Mouse (Mus musculus): Measurements from ENCODE around the gene Pkm. TPM values are rescaled to one million over a fixed set of nuclear protein-coding genes. Genes with fewer than 3 reads are reported as not detected.

Pkm gene
- polyA plus RNA-seq (2015; fragmentation: Nextera tagmentation; extraction: Ambion mirVana): 740 and 780 TPM in 2 replicates

GRCm38 (mm10) chr9:59655958-59656634, at the start of gene Pkm:
TSS of gene Pkm (plus strand) at chr9:59656368.

GRCm38 (mm10) chr9:59616622-59617306, 39.4 kb upstream of the Pkm start, which contains the start of gene Parp6:
TSS of gene Parp6 (plus strand) at chr9:59617284.

GRCm38 (mm10) chr9:59679678-59680533, 23.7 kb downstream of the Pkm start, which contains the start of gene Gramd2:
TSS of gene Gramd2 (plus strand) at chr9:59680144.

Other genes with a start within 250 kb of the Pkm start
- gene Arih1, start 169.8 kb upstream of the Pkm start, polyA plus RNA-seq (2015; fragmentation: Nextera tagmentation; extraction: Ambion mirVana): 9.1 and 10.3 TPM in 2 replicates
- gene Hexa, start 116.8 kb upstream of the Pkm start, polyA plus RNA-seq (2015; fragmentation: Nextera tagmentation; extraction: Ambion mirVana): 53.6 and 55.9 TPM in 2 replicates
- 2.0 and 2.5 TPM in 2 replicates for gene Tmem202, start 116.5 kb upstream of the Pkm start, polyA plus RNA-seq (2015; fragmentation: Nextera tagmentation; extraction: Ambion mirVana)
- gene Celf6, start 78.5 kb upstream of the Pkm start, polyA plus RNA-seq (2015; fragmentation: Nextera tagmentation; extraction: Ambion mirVana): 31.7 and 35.2 TPM in 2 replicates
- gene Parp6, start 39.1 kb upstream of the Pkm start, polyA plus RNA-seq (2015; fragmentation: Nextera tagmentation; extraction: Ambion mirVana): 136 and 161 TPM in 2 replicates
- 3.5 and 4.8 TPM in 2 replicates for gene Gramd2, start 23.8 kb downstream of the Pkm start, polyA plus RNA-seq (2015; fragmentation: Nextera tagmentation; extraction: Ambion mirVana)
- 6.8 and 8.2 TPM in 2 replicates for gene Senp8, start 94.3 kb downstream of the Pkm start, polyA plus RNA-seq (2015; fragmentation: Nextera tagmentation; extraction: Ambion mirVana)
- 15.7 and 17.1 TPM in 2 replicates for gene Myo9a, start 94.5 kb downstream of the Pkm start, polyA plus RNA-seq (2015; fragmentation: Nextera tagmentation; extraction: Ambion mirVana)